Comparison of ENCODE assay signal across 24 mouse cellular contexts in the genomic region with DNA sequence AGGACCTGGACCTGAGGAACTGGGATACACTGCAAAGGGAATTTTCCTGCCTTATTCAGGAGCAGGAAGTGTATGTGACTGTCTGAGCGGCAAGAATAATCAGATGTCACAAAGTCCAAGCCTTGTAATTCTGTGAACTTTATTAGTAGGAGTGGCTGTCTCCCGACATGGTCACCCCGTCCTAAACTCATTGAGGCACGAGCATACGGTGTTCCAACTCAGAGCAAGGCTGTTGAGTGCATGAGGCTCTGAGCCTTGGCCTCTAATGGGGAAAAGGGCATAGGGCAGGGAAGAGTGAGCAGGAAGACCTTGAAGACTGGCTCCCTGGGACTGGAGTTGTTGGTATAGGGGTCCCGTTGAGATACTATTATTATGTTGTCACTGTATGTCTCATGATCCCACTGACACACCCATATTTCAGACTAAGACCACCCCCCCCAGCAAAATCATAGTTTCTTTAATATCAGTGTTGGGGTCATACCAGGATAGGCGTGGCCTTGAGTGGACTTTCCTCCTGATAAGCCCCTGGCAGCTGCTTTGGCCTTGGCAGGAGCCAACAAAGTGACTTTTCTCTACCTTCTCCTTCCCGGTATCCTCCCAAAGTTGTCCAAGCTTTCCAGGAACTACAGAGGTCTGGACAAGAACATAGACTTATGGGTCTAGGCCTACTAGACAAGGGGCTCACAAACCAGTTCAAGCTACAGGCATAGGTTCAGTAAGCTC. TPM values are rescaled to one million over a fixed set of nuclear protein-coding genes. Genes with fewer than 3 reads are reported as not detected.
"Had no signal": no experiment of that assay in that cellular context is flagged by ENCODE, and none has a peak within 500 bp of the region (broad histone marks: within the 10 kb centered on the region; RNA-seq: fewer than 3 reads in every experiment).

No protein-coding gene starts in this region.

- H3K36me3 ChIP-seq: limb, embryonic 12.5 days; limb, embryonic 15.5 days; midbrain, embryonic 10.5 days; midbrain, embryonic 13.5 days had no signal

- H3K4me2 ChIP-seq: limb, embryonic 12.5 days; limb, embryonic 15.5 days; liver, embryonic 11.5 days; lung, embryonic 14.5 days; midbrain, embryonic 13.5 days had no signal

- ATAC-seq: liver, postnatal 0 days; lung, postnatal 0 days; midbrain, embryonic 13.5 days; midbrain, embryonic 16.5 days had no signal

- H3K27me3 ChIP-seq: limb, embryonic 15.5 days; midbrain, embryonic 13.5 days had no signal

- H3K4me3 ChIP-seq: left cerebral cortex, adult 2 months; limb, embryonic 12.5 days; limb, embryonic 15.5 days; megakaryocyte, embryonic 14.5 days; midbrain, embryonic 10.5 days; midbrain, embryonic 13.5 days had no signal

- DNase-seq: kidney, adult 11 months; kidney, adult 9 months; kidney, postnatal 25 days; layer of hippocampus, postnatal 36 days; liver, postnatal 0 days; lung, embryonic 14.5 days; right cerebral cortex, postnatal 25 days; thymus, adult 2 months; thymus, postnatal 14 days; thymus, postnatal 4 days had no signal

- H3K9me3 ChIP-seq: limb, embryonic 12.5 days; limb, embryonic 15.5 days; megakaryocyte, embryonic 14.5 days; midbrain, embryonic 10.5 days; midbrain, embryonic 13.5 days had no signal

- H3K4me1 ChIP-seq: limb, embryonic 12.5 days; limb, embryonic 15.5 days; midbrain, embryonic 10.5 days; midbrain, embryonic 13.5 days had no signal

- H3K27ac ChIP-seq: kidney, postnatal 0 days; left cerebral cortex, adult 2 months; limb, embryonic 12.5 days; limb, embryonic 15.5 days; liver, embryonic 14.5 days; macrophage; midbrain, embryonic 10.5 days; midbrain, embryonic 13.5 days had no signal

- H3K9ac ChIP-seq: limb, embryonic 12.5 days; limb, embryonic 15.5 days; liver, embryonic 14.5 days; liver, postnatal 0 days; lung, embryonic 14.5 days; midbrain, embryonic 13.5 days had no signal

RNA-seq across cellular contexts. Expression of gene Slc9a3, which starts 19.0 kb away (rescaled TPM):
- polyA plus RNA-seq: limb, embryonic 12.5 days; liver, embryonic 11.5 days; liver, embryonic 14.5 days; liver, postnatal 0 days; lung, postnatal 0 days; macrophage; midbrain, embryonic 10.5 days; neural tube, embryonic 11.5 days; stomach, embryonic 14.5 days had no signal
